Mouse (Mus musculus): ENCODE results near the gene Larp4b.

The Larp4b gene

DNA sequence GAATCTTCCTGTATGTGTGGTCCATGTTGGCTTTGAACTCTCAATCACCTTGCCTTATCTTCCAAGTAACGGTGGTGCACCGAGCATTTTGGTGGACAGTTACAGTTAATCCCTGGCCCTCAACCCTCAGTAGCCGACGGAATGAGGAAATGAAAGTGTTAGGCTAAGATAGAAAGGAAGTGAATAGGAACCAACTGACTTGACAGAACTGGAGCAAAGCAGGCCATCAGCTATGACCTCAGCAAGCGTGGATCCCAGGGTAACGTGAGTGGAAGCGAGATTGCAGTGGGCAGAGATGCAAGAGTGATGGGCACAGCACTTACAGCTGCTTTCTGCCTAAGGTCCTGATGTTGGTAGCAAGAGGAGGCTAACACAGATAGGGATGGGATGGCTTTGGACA lies 31.5 kb downstream of the Larp4b start:
- DNase-seq = no peak

DNA sequence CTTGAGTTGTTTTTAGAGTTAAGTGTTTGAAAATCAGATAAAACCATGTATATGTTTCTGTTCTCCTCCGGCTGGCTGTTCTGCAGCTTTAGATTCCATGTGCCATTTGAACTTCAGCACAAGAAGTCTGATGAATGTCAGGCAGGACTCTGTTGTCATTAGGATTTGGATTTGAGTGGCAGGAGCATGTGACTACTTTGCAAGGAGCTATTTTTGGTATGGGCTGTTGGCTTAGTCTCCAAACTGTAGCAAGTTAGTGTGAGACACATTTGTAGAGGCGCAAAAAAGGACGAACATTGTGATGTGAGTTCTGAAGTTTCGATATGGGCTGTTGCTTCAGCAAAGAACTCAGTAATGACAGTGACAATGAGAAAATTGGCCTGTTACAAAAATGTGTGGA lies 34.0 kb downstream of the Larp4b start:
- DNase-seq = no peak

DNA sequence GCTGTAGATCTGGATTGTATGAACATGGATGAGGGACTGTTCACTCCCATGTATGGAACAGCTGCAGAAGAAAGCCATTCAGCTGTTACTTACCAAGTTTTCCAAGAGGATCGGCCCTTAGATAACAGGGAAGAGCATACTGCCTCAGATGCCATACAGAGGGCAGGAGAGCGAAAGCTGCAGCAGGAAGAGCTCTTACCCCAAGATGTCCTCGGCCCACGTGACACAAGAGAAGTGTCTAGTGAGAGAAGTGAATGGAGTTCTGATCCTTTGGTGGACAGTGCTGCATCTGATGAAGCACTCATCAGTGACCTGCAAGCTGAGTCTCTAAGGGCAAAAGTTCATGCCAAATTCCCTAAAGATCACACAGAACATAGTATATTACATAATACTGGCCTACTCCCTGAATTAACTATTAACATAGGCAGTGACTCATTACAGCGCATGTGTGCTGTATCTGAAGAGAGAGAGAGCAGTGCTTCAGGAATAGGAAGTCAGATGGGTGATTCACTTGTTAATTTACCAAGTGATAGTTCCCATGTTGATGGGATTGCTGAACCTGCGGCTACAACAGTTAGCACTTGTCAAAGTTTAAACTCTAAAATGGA lies 35.1 kb downstream of the Larp4b start:
- DNase-seq = no peak

- no peak for DNase-seq
These were observed 40.7 kb downstream of the Larp4b start for GRCm38 (mm10) chr13:9134421-9134820.

GRCm38 (mm10) chr13:9136088-9136487 lies 42.4 kb downstream of the Larp4b start:
- no peak for DNase-seq

- DNase-seq = no peak
These were observed 43.1 kb downstream of the Larp4b start for GRCm38 (mm10) chr13:9136733-9137132.

DNA sequence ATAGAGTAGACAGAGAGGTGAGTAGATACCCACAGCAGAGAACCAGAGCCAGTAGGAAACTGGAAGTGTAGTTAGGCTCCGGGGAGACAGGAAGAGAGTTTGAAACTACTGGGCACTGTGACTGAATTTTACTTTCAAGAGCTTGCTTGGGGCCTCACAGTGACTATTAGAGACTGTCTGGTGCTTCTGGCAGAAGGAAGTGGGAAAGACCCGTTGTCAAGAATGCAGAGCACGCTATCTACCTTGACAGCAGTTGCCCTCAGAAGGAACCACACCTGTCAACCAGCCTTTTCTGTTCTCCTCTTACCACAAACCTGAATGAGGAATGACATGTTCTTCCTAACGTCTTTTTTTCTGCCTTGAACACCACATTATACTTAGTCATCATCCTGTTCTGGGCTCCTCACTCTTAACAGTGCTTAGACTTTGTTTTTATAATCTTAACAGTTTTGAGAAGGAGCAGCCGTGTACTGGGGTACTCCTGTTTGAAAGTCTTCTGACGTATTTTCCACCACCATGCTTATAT lies 45.8 kb downstream of the Larp4b start:
- DNase-seq = no peak

GRCm38 (mm10) chr13:9140204-9140603 lies 46.5 kb downstream of the Larp4b start:
- peak; percentile 12 for DNase-seq

DNA sequence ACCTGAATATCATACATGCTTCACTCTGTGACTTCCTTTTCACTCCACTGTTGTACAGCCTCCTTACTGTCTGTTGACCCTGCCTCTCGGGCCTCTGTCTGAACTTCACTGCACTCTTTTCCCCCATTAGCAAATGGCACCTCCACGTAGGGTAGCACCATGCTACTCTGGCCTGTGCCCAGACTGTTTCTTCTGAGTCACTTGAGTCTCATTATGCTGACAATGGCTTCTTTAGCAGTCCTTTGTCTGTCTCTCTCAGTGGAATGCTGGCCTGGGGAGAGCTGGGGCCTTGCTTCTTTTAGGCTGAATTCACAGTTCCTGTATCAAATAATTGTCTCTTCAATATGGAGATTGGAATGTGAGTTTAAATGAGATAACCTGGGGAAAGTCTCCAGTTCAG lies 48.7 kb downstream of the Larp4b start:
- DNase-seq = no peak

- DNase-seq = no peak
These were observed 55.1 kb downstream of the Larp4b start for GRCm38 (mm10) chr13:9148830-9149229.

DNA sequence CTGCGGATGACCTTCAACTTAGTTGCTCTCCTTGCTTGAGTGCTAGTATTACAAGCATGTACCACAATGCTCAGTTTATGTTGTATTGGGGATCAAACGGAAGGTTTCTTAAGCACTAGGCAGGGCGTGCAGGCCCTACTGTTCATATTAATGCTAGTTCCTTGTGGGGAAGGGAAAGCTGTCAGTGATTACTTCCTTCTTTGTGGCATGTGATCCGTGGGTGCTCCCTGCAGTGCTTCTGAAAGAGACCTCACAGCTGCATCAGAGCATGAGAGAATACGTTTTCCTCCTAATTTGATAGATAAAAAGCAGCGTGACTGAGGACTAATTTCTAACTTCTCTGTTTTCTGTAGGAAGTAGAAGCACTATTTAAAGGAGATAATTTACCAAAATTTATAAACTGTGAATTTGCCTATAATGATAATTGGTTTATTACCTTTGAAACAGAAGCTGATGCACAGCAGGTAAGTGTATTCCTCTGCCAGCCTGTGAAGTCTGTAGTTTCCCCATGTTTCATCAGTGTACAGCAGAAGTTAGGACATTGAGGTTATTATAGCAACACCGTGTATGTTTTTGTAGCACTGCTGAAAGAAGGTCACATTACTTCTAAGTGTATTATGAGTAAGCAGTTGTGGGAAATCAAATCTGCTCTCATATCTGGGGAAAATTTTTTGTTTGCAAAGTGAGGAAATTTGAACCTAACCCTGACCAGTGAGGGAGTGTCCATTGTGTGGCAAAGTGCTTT lies 56.0 kb downstream of the Larp4b start:
- no peak for DNase-seq

DNA sequence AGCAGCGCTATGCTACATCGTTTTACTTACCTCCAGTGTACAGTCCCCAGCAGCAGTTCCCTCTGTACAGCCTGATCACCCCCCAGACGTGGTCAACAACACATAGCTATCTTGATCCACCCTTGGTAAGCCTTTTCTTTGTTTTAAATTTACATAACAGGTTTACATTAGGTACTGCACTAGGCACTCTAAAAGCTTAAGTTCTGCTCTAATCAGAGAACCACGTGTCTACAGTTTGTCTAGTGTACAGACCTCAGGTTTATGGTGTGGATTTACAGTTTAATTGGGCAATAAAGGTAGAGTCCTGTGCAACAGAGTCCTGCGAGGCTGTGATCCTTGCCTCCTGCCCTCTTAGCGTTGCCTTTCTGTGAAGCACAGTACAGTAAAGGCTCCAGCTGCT lies 57.4 kb downstream of the Larp4b start:
- no peak for DNase-seq

DNA sequence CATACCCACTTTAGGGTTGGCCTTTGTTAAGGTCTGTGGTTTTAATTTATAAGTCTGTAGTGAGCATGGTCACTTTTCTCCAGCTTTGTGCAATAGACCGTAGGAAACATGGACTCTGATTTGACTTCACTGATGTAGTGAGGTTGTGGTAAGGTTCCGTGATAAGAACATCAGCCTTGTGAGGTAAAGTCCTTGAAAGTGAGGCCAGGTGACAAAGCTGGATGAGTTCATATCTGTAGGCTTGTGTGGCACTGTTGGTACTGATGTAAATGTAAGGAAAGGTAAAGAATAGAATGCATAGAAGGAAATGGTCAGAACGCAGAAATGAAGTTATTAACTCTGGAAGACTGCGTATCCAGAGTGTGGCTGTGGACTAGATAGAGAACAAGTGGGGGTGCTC lies 57.9 kb downstream of the Larp4b start:
- no peak for DNase-seq

GRCm38 (mm10) chr13:9152267-9152666 lies 58.6 kb downstream of the Larp4b start:
- DNase-seq = no peak

- DNase-seq = no peak
These were observed 60.1 kb downstream of the Larp4b start for GRCm38 (mm10) chr13:9153803-9154202.

GRCm38 (mm10) chr13:9159282-9159681 lies 65.6 kb downstream of the Larp4b start:
- no peak for DNase-seq

DNA sequence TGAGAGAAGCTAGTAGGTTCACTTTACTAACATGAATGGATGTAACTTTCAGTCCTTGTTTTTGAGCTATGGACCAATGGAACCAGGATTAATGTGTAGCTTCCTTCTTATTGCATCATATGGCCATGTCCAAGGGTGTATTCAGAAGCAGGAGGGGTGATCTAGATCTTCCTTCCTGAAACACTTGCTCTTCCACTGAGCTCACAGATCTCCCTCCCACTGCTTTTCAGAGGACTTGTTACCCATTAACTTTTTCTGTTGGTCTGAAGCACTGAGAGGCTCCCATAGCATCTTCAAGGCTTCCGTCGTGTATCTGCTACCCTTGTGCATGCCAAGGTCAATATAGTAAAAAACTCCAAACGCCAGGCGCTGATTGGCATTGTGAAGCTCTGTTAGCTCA lies 69.2 kb downstream of the Larp4b start:
- no peak for DNase-seq

DNA sequence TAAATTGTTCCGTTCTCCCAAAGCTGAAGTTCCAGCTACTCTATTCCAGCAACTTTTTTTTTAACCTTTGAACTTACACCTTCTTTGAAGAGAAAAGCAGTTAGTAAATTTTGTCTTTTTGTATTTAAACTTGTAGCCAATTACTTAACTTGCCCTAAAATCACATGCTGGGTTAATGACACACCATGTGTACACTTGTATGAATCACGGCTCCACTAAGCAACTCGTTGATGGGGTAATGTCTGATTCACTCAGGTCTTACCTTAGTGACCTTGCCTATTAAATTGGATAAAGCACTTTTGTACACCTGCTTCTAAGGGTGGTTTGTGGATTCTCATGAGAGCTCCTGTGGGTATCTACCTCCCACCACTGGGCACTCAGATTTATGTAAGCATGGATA lies 74.2 kb downstream of the Larp4b start:
- DNase-seq = no peak

DNA sequence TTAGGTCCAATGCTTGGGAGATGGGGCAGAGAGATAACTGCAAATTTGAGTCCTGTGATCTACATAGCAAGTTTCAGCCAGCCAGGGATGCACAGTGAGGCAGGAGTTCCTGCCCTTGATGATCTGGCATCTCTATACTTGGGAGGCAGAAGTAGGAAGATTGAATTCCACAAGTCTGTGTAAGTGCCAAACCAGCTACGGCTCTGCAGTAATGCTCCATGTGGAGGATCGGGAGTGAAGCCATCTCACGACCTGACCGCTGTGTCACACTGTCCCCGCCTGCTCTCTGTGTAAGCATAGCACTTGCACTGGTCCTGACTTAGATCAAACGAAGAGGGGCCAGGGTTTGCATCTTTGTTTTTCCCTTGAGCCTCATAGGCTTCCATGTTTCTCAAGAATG lies 75.9 kb downstream of the Larp4b start:
- no peak for DNase-seq

- DNase-seq = no peak
These were observed 77.0 kb downstream of the Larp4b start for GRCm38 (mm10) chr13:9170726-9171125.

- no peak for DNase-seq
These were observed 79.7 kb downstream of the Larp4b start for GRCm38 (mm10) chr13:9173414-9173813.

GRCm38 (mm10) chr13:9175171-9175570 lies 81.5 kb downstream of the Larp4b start:
- no peak for DNase-seq

DNA sequence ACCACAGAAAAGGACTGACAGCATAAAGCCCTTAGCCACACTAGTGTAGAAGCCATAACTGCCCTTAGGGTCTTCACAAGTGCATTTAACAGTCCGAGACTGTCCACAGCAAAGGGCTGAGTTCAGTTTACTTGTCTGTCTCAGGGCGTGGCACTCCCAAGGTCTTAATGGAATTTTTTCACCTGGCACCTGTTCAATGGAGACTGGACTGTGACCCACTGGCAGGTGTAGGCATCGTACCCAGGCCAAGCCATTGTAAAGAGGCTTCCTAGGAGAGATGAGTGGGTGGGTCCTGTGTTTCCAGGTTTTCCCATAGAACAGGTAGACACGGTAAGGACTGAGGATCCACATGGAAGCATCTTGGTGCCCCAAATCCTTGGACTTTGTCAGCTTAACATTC lies 84.6 kb downstream of the Larp4b start:
- no peak for DNase-seq

GRCm38 (mm10) chr13:9178718-9179117 lies 85.0 kb downstream of the Larp4b start:
- DNase-seq = no peak

DNA sequence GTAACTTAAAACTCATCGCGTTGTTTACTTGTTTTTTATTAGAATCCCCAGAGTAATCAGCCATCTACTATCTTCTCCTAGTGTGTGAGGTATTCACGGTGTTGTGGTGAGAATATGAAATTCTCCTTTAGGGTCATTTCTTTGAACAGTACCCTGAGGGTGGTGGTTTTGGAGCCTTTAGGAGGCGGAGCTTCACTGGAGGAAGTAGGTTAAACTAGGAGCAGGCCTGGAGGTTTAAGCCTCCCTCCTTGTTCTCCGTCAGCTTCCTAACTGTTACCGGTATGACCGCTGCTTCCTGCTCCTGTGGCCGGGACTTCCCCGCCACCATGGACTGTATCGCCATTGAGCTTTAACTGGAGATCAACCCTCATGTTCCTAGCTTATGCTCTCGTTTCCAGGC lies 86.5 kb downstream of the Larp4b start:
- no peak for DNase-seq

Data from cerebellum, adult 11-12 months (tissue).